Mouse (Mus musculus): ENCODE results near the gene Dgkq.

The Dgkq gene

DNA sequence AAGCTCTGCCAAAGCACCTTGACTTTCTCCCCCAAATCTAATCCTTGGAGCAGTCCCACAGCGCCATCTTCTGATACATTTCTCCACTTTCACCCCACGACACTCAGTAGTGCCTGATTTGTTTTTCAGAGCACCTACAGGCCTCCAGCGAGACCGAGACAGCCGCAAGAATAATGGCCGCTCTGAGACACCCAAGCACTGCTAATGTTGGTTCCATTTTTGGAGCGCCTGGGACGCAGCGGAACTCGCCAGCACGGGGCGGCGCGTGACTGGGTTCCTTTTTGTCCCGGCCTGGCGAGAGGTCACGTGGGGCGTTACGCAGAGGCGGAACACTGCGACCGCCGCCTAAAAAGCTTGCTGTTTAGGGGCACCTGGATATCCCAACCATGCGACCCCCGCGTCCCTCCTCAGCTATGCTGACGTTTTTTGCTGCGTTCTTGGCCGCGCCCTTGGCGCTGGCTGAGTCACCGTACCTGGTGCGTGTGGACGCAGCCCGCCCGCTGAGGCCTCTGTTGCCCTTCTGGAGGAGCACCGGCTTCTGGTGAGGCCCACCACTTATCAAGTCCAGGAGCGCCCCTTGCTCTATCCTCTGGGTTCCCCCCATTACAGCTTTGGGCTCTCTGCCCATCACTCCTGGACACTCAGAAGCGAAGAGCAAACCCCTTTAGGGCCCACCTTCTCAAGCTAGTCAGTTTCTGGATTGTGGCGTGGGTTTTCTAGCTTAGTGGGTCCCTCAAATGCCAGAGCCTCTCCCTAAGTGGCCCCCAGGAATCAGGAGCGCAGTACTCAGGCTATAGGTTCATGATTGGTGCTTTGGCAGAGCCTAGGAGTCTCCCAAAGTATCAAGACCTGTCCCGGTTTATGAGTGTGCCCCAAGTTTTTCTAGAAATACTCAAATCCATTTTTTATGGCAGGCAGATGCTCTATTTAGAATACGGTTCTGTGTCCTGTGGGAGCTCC lies at the start of gene Dgkq:
Gene Dgkq (minus strand): TSS at position 696 of the 960 bp plus-strand sequence.
- peak; percentile 82 to 87 for DNase-seq (ENCODE audit: low spot score in 2 of 2)

DNA sequence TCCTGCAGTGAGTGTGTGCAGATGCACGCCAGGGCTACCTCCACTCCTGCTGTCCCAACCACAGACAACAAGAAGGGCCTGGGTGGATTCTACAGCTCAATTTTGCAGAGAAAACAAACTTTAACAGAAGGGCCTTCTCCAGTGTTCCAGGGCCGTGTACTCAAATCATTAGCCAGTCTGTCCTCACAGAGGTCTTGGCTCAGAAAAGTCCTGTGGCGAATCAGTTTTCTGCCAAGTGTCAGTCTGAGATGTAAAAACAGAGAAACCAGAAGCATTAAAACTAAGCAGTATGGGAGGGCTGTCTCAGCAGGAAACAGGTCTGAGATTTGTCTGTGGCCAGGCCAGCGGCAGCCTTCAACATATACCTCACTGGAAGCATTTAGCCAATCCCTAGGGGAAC lies 48.6 kb upstream of the Dgkq start:
- no peak for DNase-seq (ENCODE audit: low spot score in 2 of 2)

GRCm38 (mm10) chr5:108715974-108716373 lies 46.5 kb upstream of the Dgkq start:
- no peak for DNase-seq (ENCODE audit: low spot score in 2 of 2)

- DNase-seq (ENCODE audit: low spot score in 2 of 2) = no peak
Measured at GRCm38 (mm10) chr5:108714149-108714548, 44.7 kb upstream of the Dgkq start.

GRCm38 (mm10) chr5:108713691-108714090 lies 44.2 kb upstream of the Dgkq start:
- no peak for DNase-seq (ENCODE audit: low spot score in 2 of 2)

GRCm38 (mm10) chr5:108713096-108713495 lies 43.6 kb upstream of the Dgkq start:
- DNase-seq (ENCODE audit: low spot score in 2 of 2) = no peak

GRCm38 (mm10) chr5:108711968-108712367 lies 42.5 kb upstream of the Dgkq start:
- no peak for DNase-seq (ENCODE audit: low spot score in 2 of 2)

GRCm38 (mm10) chr5:108708981-108709731 lies 39.7 kb upstream of the Dgkq start:
- no peak for DNase-seq (ENCODE audit: low spot score in 2 of 2)

- no peak for DNase-seq (ENCODE audit: low spot score in 2 of 2)
Measured at GRCm38 (mm10) chr5:108708419-108708818, 38.9 kb upstream of the Dgkq start.

DNA sequence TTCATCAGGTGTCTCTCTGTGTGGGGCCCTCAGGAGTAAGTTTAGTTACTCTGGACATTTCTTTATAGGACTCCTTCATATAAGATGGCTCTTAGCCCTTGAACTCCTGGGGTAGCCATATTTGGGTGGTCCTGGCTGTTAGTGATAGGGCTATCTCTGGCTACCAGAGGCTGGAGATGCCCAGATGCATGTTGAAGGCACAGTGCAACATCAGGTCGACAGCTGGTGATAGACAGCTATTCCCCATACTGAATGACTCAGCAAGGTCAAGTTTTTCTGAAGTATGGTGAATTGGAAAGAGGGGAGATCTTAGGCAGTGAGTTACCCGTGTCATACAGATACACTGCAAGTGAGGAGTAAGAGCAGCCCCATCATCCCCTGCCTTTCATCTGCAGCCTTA lies 38.3 kb upstream of the Dgkq start:
- no peak for DNase-seq (ENCODE audit: low spot score in 2 of 2)

DNA sequence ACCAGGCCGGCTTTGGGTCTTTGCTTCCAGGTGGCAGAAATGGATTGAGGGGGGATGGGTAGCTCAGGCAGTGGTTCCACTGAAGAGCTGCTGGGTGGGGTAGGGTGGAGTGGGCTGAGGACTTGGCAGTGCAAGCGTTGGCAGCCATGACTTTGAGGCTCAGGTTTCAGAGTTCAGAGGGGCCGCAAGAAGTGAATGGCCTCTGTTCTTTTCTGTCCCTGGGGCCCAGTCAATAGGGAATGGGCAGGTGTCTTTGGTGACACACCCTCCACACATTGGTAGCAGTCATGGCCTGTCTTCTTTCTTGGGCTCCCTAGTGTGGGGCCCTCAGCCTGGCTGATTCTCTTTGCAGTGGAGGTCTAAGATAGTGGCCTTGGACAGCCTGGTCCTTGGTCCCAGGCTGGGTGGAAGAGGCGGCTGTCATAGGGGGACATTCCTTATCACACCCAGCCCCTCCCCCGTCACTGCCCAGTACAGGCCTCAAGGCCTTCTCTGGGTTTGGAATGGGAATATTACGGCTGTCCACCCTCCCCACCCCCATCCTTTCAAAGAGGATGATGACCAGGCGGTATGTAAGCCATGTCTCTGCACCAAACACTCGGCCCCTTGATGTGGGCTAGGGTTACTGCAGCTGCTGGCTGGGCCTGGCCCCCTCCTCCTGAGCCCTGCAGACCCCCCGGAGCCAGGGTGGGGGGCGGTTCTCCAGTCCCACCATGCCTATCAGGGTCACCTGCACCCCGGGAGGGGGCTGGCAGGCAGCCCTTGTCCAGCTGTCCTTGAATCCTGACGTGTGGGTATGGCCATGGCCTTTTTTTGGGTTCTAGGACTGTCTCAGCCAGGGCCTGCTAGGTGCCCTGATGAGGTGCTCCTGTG lies 34.5 kb upstream of the Dgkq start:
- no peak for DNase-seq (ENCODE audit: low spot score in 2 of 2)

DNA sequence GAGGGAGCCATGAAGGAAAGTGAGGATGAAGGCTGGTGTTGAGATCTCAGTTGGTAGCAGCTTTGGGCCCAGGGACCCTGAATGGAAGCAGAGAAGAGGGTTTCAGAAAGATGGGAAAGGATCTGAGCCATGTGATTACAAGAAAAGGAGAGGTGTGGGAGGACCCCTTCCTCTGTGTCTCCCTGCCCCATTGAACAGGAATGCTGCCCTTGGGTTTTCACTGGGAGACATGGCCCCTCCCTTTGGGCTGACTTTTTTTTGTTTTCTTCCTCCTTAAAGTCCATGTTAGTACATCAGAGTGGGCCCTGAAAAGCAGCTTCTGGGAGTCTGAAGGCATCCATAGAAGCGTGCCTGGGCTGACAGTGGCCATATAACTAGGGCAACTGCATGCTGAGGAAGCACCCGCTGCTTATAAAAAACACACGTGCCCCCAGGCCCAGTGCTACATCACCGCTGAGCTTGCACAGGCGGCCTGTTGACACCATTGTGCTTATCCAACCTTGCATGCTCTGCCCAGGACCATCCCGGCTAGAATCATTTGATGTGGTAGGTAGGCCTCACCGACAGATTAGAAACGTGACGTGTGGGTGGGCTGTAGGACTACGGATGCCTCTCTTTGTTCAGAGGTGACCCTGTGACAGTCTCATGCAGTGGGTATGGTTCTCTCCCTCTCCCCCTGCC lies 32.0 kb upstream of the Dgkq start:
- no peak for DNase-seq (ENCODE audit: low spot score in 2 of 2)

DNA sequence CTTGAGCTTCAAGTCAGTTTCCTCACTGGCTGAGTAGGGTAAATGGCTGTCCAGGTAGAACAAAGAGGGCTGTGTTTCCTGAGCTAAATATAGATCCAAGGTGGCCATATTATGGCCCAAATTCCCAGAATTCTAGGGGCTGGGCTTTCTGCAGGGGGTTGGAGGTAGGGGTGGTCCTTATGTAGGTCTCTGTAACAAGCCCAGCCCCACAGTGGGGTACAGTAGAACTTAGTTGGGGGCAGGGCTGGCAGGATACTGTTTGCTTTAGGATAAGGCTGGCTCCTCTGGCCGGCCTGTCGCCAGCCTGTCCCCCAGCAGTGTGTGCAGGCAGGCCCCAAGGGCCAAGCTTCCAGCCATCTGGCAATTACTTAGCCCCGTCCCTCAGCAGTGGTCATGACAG lies 30.9 kb upstream of the Dgkq start:
- DNase-seq (ENCODE audit: low spot score in 2 of 2) = no peak

DNA sequence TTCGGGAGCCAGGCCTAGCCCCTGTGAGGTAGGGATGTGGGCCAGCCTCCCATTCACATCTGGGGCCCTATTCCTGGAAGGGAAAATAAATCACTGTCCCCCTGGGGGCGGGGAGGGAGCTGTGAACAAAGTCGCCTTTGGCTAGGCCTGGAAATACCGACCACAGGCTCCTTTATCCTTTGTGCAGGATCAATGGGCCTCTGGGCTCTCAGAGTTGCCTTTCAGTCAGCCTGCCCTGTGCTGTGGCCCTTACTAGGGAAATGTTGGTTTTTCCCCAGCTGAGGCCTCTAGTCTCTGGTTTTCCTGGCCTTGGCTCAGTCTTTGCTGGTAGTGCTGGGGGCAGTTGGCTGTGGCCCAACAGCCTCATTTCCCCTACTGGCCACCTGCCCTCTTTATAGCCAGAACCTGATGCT lies 27.9 kb upstream of the Dgkq start:
- no peak for DNase-seq (ENCODE audit: low spot score in 2 of 2)

GRCm38 (mm10) chr5:108696542-108696941 lies 27.1 kb upstream of the Dgkq start:
- DNase-seq (ENCODE audit: low spot score in 2 of 2) = no peak

- DNase-seq (ENCODE audit: low spot score in 2 of 2) = no peak
Measured at GRCm38 (mm10) chr5:108695861-108696260, 26.4 kb upstream of the Dgkq start.

- DNase-seq (ENCODE audit: low spot score in 2 of 2) = peak in 1 of 2 experiments; percentile 27
Measured at GRCm38 (mm10) chr5:108694352-108695261, 25.1 kb upstream of the Dgkq start.

DNA sequence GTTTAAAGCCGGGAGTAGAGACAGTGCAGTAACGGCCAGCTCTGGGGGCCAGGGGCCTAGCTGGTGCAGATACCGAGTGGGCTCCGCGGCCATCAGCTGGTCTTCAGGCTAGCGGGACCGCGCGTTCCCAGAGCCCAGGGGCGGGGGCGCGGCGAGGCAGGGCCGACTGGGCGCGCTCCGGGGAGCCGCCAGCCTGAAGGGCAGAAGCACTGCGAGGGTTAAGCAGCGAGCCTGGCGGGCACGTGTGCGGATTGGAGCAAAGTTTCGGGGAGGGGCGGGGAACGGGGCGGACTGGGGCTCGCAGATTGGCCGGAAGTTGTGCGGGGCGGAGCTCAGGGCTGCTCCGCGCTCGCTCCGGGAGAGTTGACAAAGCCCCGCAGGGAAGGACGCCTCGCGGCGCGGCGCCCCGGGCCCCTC lies 24.4 kb upstream of the Dgkq start:
- DNase-seq (ENCODE audit: low spot score in 2 of 2) = peak; percentile 83 to 92

DNA sequence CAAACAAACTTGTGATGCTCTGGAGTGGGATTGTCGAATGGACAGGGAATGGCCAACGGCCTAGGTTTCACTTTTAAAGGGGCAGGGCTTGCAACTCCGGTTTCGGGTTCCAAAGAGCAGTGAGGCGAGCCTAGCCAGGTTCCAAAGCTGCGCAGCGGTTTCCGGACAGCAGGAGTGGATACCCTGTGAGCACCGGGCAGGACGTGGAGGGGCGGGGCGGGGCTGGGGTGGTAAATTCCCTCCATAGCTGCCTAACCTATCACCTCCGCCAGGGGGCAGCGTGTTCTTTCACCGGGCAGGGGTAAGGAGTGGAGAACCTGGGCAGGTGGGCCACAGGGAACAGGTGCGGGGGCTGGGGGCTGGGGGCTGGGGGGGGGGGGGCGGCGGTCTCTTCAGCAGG lies 22.8 kb upstream of the Dgkq start, which contains the start of gene Fgfrl1:
Gene Fgfrl1 (plus strand): TSS at position 112 of the 400 bp plus-strand sequence.
- peak in 1 of 2 experiments; percentile 46 for DNase-seq (ENCODE audit: low spot score in 2 of 2)

DNA sequence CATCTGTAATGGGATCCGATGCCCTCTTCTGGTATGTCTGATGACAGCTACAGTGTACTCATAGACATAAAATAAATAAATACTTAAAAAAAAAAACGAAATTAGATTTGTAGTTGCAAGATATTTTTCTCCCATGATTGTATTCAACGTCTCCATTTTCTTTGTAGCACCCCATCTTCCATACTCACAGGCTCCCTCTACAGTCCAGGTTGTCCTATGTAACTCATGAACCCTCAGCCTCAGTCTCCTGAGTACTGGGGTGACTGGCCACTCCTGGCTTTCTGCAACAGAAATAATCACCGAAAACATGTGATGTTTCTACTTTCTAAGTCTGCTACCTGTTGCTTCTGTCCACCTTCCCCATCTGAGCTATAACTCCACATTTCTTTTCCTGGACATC lies 21.7 kb upstream of the Dgkq start:
- DNase-seq (ENCODE audit: low spot score in 2 of 2) = no peak

Measured in urinary bladder, postnatal 4 days (tissue).